Mouse (Mus musculus): ENCODE results near the gene Plppr2.

The Plppr2 gene

DNA sequence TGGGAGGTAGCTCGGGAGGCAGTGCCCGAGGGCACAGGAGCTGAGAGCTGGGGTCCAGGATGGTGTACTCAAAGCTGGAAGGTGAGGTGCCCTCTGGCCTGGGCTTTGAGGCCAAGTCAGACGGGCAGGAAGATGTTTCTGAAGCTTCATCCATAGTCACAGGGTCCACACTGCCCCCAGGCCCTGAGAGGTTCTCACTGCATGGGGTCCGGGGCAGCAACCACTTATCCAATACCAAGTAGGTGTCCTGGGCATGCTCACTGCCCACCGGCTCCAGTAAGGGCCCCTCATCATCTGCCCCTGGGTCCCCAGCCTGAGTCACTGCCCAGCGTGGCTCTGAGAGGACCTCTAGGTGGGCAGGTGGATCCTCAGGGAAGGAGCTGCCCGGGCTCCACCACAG is 22.4 kb downstream of the Plppr2 start:
- ATAC-seq (ENCODE audit: insufficient number of reproducible peaks, low FRiP score, low TSS enrichment), result no peak

DNA sequence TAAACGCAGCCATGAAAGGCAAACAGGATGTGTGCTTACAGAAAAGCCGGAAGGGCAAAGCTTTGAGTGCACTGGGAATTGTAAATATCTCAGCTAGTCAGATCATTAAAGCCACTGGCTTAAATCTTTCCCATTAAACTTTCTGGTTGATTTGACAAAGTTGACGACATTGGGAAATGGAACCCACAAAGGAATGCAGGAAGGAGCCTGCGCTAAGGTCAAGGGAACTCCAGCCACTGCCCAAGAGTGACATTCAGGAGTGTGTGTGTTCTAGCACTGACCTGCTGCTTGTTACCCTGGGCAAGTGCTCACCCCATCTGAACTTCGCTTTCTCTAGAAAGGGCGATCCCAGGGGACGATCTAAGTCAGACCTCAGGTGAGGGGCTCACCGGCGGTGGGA is 23.3 kb downstream of the Plppr2 start:
- no peak for ATAC-seq (ENCODE audit: insufficient number of reproducible peaks, low FRiP score, low TSS enrichment)

DNA sequence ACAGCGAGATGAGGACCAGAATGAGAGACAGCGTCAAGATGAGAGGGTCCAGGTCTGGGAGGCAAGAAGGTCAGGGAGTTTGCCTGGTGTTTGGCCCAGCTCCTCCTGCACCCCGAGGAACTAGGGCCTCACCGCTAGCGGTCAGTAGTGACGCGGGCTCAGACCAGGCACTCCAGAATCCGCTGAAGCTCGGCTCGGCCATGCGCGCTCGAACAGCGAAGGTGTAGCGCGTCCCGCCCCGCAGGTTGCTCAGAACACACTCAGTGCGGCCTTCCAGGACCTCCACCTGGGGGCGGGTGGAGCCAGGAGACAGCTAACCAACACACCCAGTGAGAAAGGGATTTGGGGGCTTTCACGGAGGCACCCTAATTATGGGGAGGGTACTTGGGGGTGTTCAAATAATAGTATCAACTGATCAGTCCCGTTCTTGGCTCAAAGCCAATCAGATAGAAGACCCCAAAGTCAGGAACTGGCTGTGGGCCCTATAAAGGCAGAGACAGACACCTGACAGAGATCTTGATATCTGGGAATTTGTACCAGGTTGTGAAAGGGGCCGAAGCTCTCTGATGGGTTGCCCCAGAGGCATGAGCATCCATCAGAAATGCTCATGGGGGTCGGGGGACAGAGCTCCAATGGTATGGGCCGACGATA is 23.9 kb downstream of the Plppr2 start:
- ATAC-seq (ENCODE audit: insufficient number of reproducible peaks, low FRiP score, low TSS enrichment), result no peak

DNA sequence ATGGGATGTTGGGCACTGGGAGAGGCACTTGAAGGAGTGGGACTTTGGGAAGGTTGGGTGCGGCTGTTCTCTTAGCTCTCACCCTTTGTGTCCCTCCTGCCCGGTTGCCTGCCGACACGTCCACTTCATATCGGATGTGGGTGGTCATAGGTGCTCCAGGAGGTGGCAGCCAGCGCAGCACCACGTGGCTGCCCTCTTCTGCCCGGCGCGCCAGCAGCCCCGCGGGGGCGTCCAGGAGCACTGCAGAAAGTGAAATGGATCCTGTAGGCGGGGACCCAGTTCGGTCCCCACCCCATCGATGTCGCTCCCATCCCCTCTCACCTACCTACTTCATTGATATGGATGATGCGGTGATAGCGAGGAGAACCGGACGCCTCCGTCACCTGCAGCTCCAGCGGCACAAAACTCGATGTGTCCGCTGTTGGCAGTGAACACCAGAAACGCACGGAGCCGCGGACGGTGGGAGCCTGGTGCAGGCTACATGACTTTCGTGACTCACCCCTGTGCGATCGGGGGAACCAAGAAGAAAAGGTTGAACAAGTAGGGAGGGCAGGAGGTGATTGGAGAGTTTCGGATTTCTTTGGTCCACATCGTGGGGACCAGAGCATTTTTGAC is 24.6 kb downstream of the Plppr2 start:
- no peak for ATAC-seq (ENCODE audit: insufficient number of reproducible peaks, low FRiP score, low TSS enrichment)

DNA sequence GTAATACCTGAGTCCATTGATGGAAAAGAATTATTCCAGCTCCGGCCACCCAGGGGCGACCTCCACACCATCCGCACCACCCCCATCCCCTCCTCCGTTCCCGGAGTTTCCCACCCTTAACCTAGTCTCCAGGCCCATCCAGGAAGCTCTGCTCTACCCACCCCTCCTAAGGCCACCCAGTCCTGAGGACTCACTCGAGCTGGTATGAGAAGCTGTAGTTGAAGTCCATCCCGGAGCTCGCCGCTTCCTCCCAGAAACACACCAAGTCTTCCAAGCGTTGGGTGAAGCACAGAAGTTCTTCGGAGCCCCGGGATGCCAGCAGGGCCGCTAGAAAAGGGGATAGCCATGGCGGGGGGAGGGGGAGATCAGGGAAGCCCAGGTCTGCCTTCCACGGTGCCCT is 25.2 kb downstream of the Plppr2 start:
- no peak for ATAC-seq (ENCODE audit: insufficient number of reproducible peaks, low FRiP score, low TSS enrichment)

DNA sequence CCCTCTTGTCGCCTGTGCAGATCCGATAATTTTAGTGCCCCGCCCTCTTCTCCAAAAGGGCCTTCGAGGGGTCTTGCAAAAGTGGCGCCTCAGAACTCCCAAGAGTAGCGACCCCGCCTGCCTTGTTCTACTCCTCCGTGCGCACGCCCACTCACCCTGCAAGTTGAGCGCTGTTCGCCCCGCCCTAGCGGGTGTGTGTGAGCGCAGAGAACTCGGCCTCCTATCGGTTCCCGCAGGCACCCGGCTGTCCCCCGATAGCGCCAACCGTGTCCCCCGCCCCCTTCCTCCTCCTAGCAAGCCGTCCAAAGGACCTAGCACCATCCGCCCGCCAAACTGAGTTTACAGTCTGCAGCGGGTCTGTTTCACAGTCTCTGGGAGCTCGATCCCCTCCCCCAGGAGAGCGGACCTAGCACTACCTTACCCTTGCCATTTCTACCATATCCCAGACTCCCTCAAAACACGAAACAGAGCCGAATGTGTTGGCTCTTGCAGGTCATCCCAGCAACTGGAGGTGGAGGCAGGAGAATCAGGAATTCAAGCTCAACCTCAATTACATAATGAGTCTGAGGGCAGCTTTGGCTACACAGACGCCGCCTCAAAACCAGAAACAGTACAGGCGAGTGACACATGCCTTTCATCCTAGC is 25.7 kb downstream of the Plppr2 start:
- peak; percentile 21; the same call in 1 of the 2 replicates for ATAC-seq (ENCODE audit: insufficient number of reproducible peaks, low FRiP score, low TSS enrichment)

DNA sequence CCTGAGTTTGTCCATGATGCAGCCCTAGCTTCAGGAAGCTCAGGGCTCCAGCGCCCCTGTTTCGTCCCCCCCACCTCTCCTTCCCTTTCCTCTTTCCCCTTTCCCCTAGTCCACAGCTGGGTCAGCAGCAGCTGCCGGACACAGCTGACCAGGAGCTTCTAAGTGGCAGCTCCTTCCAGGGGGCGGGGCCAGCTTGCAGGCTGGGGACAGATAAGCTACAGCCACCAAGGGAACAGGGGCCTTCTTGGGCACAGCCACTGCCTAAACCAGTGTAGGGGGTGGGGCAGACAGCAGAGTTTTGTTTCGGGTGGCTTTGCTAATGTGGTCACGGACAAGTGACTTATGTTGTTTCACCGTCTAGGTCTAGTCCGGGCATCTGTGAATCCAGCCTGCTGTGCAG is 26.6 kb downstream of the Plppr2 start, which contains the start of gene Epor:
Epor (minus strand) TSS at position 90 of the 400 bp plus-strand sequence.
- ATAC-seq (ENCODE audit: insufficient number of reproducible peaks, low FRiP score, low TSS enrichment), result no peak

DNA sequence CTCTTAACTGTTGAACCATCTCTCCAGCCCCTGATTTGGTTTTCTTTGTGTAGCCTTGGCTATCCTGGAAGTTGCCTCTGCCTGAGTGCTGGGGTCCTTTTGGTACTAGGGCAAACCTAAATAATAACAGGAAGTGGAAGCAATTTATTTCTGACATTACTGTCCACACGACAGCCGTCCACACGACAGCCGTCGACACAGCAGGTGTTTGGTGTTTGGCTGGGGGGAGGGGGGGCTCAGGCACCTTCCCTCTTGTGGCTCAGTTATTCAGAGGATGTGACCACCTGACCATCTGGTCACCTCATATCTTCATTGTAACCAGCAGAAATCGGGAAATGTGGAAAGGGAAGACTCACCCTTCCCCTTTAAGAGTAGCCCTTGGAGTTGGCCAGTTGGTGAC is 32.0 kb downstream of the Plppr2 start:
- ATAC-seq (ENCODE audit: insufficient number of reproducible peaks, low FRiP score, low TSS enrichment), result no peak

DNA sequence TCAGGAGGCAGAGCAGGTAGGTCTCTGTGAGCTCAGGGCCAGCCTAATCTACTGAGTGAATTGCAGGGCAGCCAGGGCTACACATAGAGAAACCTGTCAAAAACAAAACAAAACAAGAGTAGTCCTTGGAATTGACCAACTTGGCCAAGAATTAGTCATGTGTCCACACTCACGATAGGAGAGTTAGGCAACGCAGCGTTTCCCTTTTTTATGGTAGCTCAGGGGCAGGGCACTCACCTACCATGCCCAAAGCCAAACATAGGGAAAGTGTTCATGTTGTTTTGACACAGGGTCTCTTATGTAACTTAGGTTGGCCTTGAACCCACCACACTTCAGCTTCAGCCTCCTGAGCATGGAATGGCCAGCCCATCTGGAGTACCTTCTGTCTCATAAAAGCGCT is 32.5 kb downstream of the Plppr2 start:
- no peak for ATAC-seq (ENCODE audit: insufficient number of reproducible peaks, low FRiP score, low TSS enrichment)

DNA sequence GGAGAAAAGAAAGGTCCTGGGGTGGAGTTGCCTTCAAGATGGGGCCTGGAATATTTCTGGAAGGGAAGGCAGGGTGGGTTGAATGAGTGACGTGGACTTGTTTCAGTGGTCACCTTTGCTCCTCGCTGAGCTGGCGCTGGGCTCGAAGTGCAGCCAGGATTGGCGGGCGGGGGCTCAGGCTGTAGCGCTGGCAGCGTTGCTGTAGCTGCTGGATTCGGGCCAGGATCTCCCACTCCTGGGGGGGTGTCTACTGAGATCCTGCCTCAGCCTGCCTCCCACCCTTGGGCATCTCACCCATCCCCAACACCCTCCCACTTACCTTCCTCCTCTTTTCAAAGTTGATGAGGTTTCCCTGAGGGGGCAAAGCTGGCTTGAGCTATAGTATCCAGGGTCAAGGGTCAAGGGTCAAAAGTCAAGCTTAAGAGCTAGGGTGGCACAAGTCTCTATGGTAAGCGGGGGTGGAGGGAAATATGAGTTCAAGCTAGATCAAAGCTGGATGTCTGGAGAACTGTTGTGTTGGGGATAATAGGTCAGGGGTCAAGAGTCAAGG is 39.9 kb downstream of the Plppr2 start:
- no peak for ATAC-seq (ENCODE audit: insufficient number of reproducible peaks, low FRiP score, low TSS enrichment)

DNA sequence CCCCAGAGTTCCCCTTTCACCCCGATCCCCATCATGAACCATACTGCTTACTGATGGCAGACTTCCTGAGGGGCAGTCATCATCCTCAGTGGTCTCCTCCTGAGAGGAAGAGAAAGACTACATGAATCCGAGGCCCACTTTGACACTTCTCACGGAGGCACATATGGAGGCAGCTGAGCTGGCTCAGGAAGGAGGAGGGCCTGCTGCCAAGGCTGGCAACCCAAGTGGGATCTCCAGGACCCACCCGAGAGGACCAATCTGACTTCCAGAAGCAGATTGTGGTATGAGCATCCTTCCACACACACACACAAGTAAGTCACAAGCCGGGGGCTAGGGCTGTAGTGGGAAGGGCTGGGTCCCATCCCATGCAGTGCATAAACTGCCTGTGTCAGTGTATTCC is 40.5 kb downstream of the Plppr2 start:
- no peak for ATAC-seq (ENCODE audit: insufficient number of reproducible peaks, low FRiP score, low TSS enrichment)

DNA sequence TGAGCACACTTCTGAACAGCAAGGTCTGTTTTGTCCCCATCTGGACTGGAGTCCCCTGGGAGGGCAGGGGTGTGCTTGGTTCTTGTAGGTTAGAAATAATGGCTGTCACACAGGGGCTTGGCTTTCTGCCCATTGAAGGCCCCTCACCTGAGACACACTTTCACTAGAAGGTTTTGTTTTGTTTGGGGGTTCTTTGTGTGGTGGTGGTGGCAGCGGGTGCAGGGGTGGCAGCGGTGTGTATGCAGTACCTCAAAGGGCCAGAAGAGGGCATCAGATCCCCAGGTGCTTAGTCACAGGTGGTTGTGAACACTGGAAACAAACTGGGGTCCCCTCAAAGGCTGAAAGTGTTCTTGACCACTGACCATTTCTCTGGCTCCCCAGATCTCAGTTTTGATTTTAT is 41.1 kb downstream of the Plppr2 start:
- no peak for ATAC-seq (ENCODE audit: insufficient number of reproducible peaks, low FRiP score, low TSS enrichment)

DNA sequence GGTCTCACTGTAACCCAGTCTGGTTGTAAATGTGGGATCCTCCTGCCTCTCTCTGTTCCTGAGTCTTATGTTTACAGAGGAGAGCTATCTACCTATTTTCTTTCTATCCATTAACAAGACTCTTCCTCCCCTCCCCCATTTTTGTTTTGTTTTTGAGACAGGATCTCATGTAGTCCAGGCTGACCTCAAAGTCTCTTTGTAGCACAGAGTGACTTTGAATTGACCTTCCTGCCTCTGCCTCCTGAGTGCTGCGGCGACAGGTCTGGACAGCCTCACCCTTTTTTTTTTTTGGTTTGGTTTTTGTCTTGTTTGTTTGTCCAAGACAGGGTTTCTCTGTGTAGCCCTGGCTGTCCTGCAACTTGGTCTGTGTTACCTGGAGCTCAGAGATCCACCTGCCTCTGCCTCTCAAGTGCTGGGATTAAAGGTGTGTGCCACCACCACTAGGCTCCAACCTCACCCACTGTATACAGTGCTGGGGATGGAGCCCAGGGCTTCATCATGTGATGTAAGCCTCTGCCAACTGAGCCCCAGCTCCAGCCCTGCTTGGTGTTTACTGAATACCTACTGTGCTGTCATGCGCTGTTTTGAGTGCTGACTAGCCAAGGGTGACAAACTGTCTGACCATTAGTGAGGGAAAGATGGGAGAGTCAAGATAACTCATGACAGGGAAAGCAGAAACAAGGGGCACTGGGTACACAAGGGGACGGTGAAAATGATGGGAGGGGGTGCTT is 41.7 kb downstream of the Plppr2 start:
- ATAC-seq (ENCODE audit: insufficient number of reproducible peaks, low FRiP score, low TSS enrichment), result no peak

DNA sequence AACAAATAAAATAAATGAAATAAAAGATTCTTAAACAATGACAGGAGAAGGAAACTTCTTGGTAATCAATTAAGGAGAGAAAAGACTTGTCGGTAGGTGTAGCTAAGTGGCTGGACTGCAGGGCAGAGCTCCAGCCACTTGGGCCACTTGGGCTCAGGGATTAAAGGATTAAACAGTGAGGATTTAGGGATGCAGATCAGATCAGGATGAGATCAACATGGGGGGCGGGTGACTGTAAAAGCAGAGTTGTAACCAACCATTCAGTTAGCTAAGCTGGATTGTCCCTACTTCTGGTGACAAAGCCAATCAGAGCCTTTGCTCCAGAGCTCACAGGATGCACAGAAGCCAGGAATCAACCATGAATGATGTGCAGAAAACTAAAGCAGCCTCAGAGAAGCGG is 47.1 kb downstream of the Plppr2 start:
- ATAC-seq (ENCODE audit: insufficient number of reproducible peaks, low FRiP score, low TSS enrichment), result no peak

DNA sequence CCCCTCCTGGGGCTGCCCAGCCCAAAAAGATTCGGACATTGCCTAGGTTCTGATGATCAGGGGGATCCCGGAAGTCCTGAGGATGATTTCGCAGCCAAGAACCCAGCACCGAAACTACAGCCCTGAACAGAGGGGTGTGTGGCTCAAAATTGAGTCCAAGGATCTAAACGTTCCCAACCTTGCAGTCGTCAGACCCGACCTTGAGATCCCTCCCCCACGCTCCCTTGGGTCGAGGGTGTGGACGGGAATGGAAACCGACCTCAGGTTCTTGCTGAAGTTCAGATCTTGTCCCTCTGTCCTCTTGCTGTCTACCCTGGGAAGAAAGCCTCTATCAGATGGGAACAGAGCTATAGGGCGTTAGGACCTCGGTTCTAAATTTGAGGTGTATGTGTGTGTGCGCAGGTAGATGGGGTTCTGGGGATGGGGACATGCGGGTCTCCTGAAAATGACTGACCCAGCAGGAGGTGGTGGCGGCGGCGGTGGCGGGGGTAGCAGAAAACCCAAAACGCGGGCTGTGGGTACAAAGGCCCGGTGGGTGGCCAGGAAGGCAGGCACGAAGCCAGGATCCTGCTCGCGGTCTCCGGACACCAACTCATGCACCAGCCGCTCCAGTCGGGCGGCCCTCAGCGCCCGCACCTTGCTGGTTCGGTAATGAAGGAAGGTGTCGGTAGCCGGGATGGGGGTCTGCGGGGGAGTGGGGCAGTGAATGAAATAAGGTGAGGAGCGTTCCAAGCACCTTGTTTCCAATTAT is 50.9 kb downstream of the Plppr2 start:
- ATAC-seq (ENCODE audit: insufficient number of reproducible peaks, low FRiP score, low TSS enrichment), result no peak

DNA sequence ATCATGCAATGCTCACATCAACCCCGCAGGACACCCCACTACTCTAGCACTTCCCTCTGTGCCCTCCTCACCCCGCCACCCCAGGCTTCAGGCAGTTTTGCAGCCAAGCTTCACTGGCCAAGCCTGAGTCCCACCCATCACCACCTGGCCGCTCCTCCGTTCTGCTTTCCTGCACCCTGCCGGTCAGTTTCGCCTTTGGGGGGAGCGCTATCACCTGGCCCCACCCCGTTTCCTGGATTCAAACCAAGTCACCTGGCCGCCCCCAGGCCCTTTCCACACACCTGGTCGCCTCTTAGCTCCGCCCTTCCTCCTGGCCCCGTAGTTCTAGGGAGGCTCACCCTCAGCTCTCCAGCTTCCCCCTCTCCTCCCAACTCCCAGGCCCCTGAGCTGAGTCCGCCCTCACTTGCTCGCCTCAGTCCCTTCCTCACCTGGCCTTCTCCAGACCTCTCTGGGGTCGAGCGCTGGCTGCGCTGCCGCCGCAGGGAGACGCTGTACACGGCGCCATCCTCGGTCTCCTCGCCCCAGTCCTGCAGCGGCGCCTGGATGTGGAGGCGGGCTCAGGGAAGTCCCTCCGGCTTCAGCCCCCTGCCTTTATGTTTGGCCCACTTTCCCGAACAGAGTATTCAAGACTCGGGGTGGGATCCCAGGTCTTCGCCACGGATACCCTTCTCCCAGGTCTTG is 51.7 kb downstream of the Plppr2 start:
- ATAC-seq (ENCODE audit: insufficient number of reproducible peaks, low FRiP score, low TSS enrichment), result peak; percentile 39; the same call in 1 of the 2 replicates

DNA sequence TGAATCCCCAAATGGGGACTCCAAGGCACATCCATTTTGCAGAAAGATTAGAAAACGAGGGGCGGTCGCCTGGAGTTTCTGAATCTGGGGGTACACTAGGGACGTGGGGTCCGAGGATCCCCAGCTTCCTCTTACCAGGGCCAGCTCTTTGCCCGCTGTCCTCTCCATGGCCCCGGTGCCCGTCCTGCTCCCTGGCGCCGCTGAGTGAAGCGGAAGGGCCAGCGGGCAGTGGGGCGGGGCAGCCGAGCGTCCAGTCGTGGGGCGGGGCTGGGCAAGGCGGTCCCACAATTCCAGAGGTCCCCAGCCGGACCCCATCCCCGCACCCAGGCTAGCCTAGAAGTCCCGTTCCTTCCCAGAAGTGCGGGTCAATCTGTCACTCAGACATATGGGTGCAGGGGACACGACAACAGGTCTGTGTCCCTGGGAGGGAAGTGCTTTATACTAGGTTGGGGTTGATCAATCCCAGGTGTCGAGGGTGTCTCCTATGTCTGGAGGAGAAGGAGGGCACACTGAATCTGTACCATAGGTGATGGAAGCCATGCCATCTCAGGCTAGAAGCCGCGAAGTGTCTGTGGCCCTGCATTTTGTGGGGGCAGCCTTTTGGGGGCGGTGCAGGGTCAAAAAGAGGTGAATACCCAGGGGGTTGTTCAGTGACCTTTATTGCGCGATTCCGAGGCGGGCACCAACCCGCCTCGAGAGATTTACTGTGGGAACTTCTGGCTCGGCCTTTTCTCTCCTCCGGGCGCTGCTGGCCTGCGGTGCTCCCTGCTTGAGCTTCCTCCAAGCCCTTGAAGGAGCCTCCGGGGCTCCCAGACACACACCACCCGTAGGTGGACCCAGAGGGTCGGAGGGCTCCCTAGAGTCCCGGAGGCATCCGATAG is 52.6 kb downstream of the Plppr2 start, which contains the start of gene Rgl3:
Rgl3 (minus strand) TSS at position 217 of the 881 bp plus-strand sequence.
- ATAC-seq (ENCODE audit: insufficient number of reproducible peaks, low FRiP score, low TSS enrichment), result peak; percentile 50

DNA sequence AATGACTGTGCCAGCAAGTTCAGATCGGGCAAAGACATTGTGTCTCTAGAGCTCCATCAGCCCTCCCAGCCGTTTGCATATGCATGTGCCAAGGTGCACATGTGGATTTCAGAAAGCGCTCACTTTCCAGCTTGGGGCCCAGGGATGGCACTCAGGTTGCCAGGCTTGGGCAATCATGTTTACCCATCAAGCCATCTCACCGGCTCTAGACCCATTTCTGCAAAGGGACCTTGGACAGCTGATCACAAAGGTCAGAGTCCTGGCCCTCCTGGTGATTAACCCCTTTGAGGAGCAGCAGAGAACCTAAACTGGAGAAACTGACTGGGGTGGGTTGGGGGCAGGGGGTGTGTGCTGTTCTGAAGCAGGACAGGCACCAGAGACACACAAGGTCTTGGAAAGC is 55.4 kb downstream of the Plppr2 start:
- no peak for ATAC-seq (ENCODE audit: insufficient number of reproducible peaks, low FRiP score, low TSS enrichment)

All from cerebellum, adult (tissue).